Mouse (Mus musculus): Measurements from ENCODE around the gene Gtpbp10. TPM values are rescaled to one million over a fixed set of nuclear protein-coding genes. Genes with fewer than 3 reads are reported as not detected.

The Gtpbp10 gene
- polyA plus RNA-seq, 1 experiment from 2014 or later, result 40.7 TPM

DNA sequence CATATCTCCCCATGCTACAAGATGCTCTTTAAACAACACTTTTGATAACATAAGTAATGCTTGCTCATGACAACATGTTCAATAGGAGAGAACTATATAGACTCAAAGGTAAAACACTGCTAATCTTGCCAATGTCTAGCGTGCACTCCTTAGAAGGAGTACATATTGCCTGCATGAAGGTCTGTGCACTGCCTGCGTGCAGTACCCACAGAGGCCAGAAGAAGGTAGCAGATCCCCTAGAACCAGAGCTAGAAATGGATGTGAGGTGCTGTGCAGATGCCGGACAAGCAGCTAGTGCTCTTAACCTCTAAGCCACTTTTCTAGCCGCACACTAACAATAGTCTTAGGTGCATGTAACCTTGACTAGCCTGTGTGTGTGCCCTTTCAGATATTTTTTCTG is 67.2 kb downstream of the Gtpbp10 start:
- DNase-seq (ENCODE audit: low spot score) (no peak), ATAC-seq (replicated peaks; ENCODE audit: low FRiP score) (no peak)
- H3K4me2 ChIP-seq (ENCODE audit: low read depth, low read length, severe bottlenecking), result no peak overlapping the region
- H3K4me1 ChIP-seq (replicated peaks; ENCODE audit: control insufficient read depth, insufficient read depth, low read length), result no peaks in the 10 kb centered on the region
- no peaks in the 10 kb centered on the region for H3K9me3 ChIP-seq (ENCODE audit: control insufficient read depth, low read length)
- H3K4me3 ChIP-seq (ENCODE audit: low read depth, low read length), result no peak overlapping the region
- 97% methylated on average over 4 of the region's 4 CpGs for WGBS
- H3K9ac ChIP-seq (ENCODE audit: low read length), result no peak overlapping the region
- no peaks in the 10 kb centered on the region for H3K36me3 ChIP-seq (ENCODE audit: control insufficient read depth, insufficient read depth, low read length)
- H3K27ac ChIP-seq (ENCODE audit: low read depth, low read length), result no peak overlapping the region
- H3K27me3 ChIP-seq (ENCODE audit: control insufficient read depth, insufficient read depth, low read length), result no peaks in the 10 kb centered on the region

Other genes with a start within 250 kb of the Gtpbp10 start
- 23.5 and 24.0 TPM in 2 replicates for gene Cdk14, start 139.2 kb downstream of the Gtpbp10 start, polyA plus RNA-seq (2014; fragmentation: Nextera tagmentation; extraction: Ambion mirVana)
- gene 1700015F17Rik, start 80.4 kb downstream of the Gtpbp10 start, polyA plus RNA-seq (2014; fragmentation: Nextera tagmentation; extraction: Ambion mirVana), result not detected in 2 replicates
- 34.9 and 41.3 TPM in 2 replicates for gene Cldn12, start 44.6 kb downstream of the Gtpbp10 start, polyA plus RNA-seq (2014; fragmentation: Nextera tagmentation; extraction: Ambion mirVana)
- 3.5 and 4.7 TPM in 2 replicates for gene Gm8773, start 14.3 kb upstream of the Gtpbp10 start, polyA plus RNA-seq (2014; fragmentation: Nextera tagmentation; extraction: Ambion mirVana)
- 3.9 and 7.0 TPM in 2 replicates for gene Cfap69, start 104.7 kb upstream of the Gtpbp10 start, polyA plus RNA-seq (2014; fragmentation: Nextera tagmentation; extraction: Ambion mirVana)
- gene Steap2, start 135.0 kb upstream of the Gtpbp10 start, polyA plus RNA-seq (2014; fragmentation: Nextera tagmentation; extraction: Ambion mirVana), result 7.8 and 8.0 TPM in 2 replicates
- gene Steap1, start 189.8 kb upstream of the Gtpbp10 start, polyA plus RNA-seq (2014; fragmentation: Nextera tagmentation; extraction: Ambion mirVana), result 4.5 and 4.8 TPM in 2 replicates

Measured in forebrain, embryonic 11.5 days (tissue).